Mouse (Mus musculus): Measurements from ENCODE around the gene Hoxa9. TPM values are rescaled to one million over a fixed set of nuclear protein-coding genes. Genes with fewer than 3 reads are reported as not detected.

Gene Hoxa9
- polyA plus RNA-seq, 2 experiments, result 0.43 to 0.76 TPM

- no peaks in the 10 kb centered on the region for H3K36me3 ChIP-seq (replicated peaks; ENCODE audit: control insufficient read depth, insufficient read depth, low read depth)
- ATAC-seq (ENCODE audit: insufficient read depth), result no peak
- H3K9me3 ChIP-seq (ENCODE audit: control insufficient read depth, low read length), result no peaks in the 10 kb centered on the region
- H3K4me3 ChIP-seq (ENCODE audit: insufficient read depth in 1 of 2, low read depth in 2 of 2, low read length in 2 of 2), result no peak overlapping the region
- TF ChIP-seq EP300 (IDR thresholded peaks at IDR 0.05; ENCODE audit: low read depth), result no peak
- TF ChIP-seq CTCF (IDR thresholded peaks at IDR 0.05; ENCODE audit: low read depth), result no peak
- H3K27ac ChIP-seq, result no peak overlapping the region
- no peak overlapping the region for H3K9ac ChIP-seq (replicated peaks)
- WGBS (ENCODE audit: insufficient replicate concordance), result 2% methylated on average over 30 of the region's 30 CpGs
- H3K27me3 ChIP-seq (ENCODE audit: control insufficient read depth, insufficient read depth, low read length), result peaks cover 100% of the 10 kb centered on the region
- no peak for DNase-seq (ENCODE audit: low read depth in 3 of 3, low spot score in 3 of 3)
- H3K4me2 ChIP-seq (ENCODE audit: low read depth), result no peak overlapping the region
- no peaks in the 10 kb centered on the region for H3K4me1 ChIP-seq (replicated peaks; ENCODE audit: control insufficient read depth in 2 of 2, insufficient read depth in 2 of 2, low read length in 1 of 2)
Measured at GRCm38 (mm10) chr6:52239625-52240388, 8.9 kb upstream of the Hoxa9 start.

- Histone ChIP-seq H3K36me3 (replicated peaks; ENCODE audit: control insufficient read depth, insufficient read depth, low read depth) (no peaks in the 10 kb centered on the region), H3K4me3 (ENCODE audit: insufficient read depth in 1 of 2, low read depth in 2 of 2, low read length in 2 of 2) (no peak overlapping the region), H3K4me2 (ENCODE audit: low read depth) (no peak overlapping the region), H3K9ac (replicated peaks) (no peak overlapping the region), H3K4me1 (replicated peaks; ENCODE audit: control insufficient read depth in 2 of 2, insufficient read depth in 2 of 2, low read length in 1 of 2) (no peaks in the 10 kb centered on the region), H3K9me3 (ENCODE audit: control insufficient read depth, low read length) (no peaks in the 10 kb centered on the region), H3K27ac (no peak overlapping the region), H3K27me3 (ENCODE audit: control insufficient read depth, insufficient read depth, low read length) (peaks cover 100% of the 10 kb centered on the region)
- WGBS (ENCODE audit: insufficient replicate concordance), result 5% methylated on average over 7 of the region's 7 CpGs
- DNase-seq (ENCODE audit: low read depth in 3 of 3, low spot score in 3 of 3) (no peak), ATAC-seq (ENCODE audit: insufficient read depth) (no peak)
- no peak for TF ChIP-seq EP300 (IDR thresholded peaks at IDR 0.05; ENCODE audit: low read depth)
- no peak for TF ChIP-seq CTCF (IDR thresholded peaks at IDR 0.05; ENCODE audit: low read depth)
Measured at GRCm38 (mm10) chr6:52238976-52239375, 8.1 kb upstream of the Hoxa9 start.

GRCm38 (mm10) chr6:52238155-52238545 lies 7.3 kb upstream of the Hoxa9 start:
- Histone ChIP-seq H3K4me2 (ENCODE audit: low read depth) (no peak overlapping the region), H3K9ac (replicated peaks) (no peak overlapping the region), H3K9me3 (ENCODE audit: control insufficient read depth, low read length) (no peaks in the 10 kb centered on the region), H3K4me1 (replicated peaks; ENCODE audit: control insufficient read depth in 2 of 2, insufficient read depth in 2 of 2, low read length in 1 of 2) (no peaks in the 10 kb centered on the region), H3K27ac (no peak overlapping the region), H3K4me3 (ENCODE audit: insufficient read depth in 1 of 2, low read depth in 2 of 2, low read length in 2 of 2) (no peak overlapping the region), H3K27me3 (ENCODE audit: control insufficient read depth, insufficient read depth, low read length) (peaks cover 100% of the 10 kb centered on the region), H3K36me3 (replicated peaks; ENCODE audit: control insufficient read depth, insufficient read depth, low read depth) (no peaks in the 10 kb centered on the region)
- DNase-seq (ENCODE audit: low read depth in 3 of 3, low spot score in 3 of 3) (no peak), ATAC-seq (ENCODE audit: insufficient read depth) (no peak)
- TF ChIP-seq EP300 (IDR thresholded peaks at IDR 0.05; ENCODE audit: low read depth), result no peak
- TF ChIP-seq CTCF (IDR thresholded peaks at IDR 0.05; ENCODE audit: low read depth), result no peak
- WGBS (ENCODE audit: insufficient replicate concordance), result 8% methylated on average over 7 of the region's 7 CpGs

- ATAC-seq (ENCODE audit: insufficient read depth) (no peak), DNase-seq (ENCODE audit: low read depth in 3 of 3, low spot score in 3 of 3) (no peak)
- Histone ChIP-seq H3K4me3 (ENCODE audit: insufficient read depth in 1 of 2, low read depth in 2 of 2, low read length in 2 of 2) (no peak overlapping the region), H3K4me2 (ENCODE audit: low read depth) (no peak overlapping the region), H3K27me3 (ENCODE audit: control insufficient read depth, insufficient read depth, low read length) (peaks cover 100% of the 10 kb centered on the region), H3K27ac (no peak overlapping the region), H3K9ac (replicated peaks) (no peak overlapping the region), H3K4me1 (replicated peaks; ENCODE audit: control insufficient read depth in 2 of 2, insufficient read depth in 2 of 2, low read length in 1 of 2) (no peaks in the 10 kb centered on the region), H3K36me3 (replicated peaks; ENCODE audit: control insufficient read depth, insufficient read depth, low read depth) (no peaks in the 10 kb centered on the region), H3K9me3 (ENCODE audit: control insufficient read depth, low read length) (no peaks in the 10 kb centered on the region)
- WGBS (ENCODE audit: insufficient replicate concordance), result 13% methylated on average over 10 of the region's 10 CpGs
- TF ChIP-seq EP300 (IDR thresholded peaks at IDR 0.05; ENCODE audit: low read depth), result no peak
- no peak for TF ChIP-seq CTCF (IDR thresholded peaks at IDR 0.05; ENCODE audit: low read depth)
Measured at GRCm38 (mm10) chr6:52237346-52238154, 6.7 kb upstream of the Hoxa9 start.

GRCm38 (mm10) chr6:52236806-52237205 lies 5.9 kb upstream of the Hoxa9 start:
- Histone ChIP-seq H3K9me3 (ENCODE audit: control insufficient read depth, low read length) (no peaks in the 10 kb centered on the region), H3K27me3 (ENCODE audit: control insufficient read depth, insufficient read depth, low read length) (peaks cover 100% of the 10 kb centered on the region), H3K4me2 (ENCODE audit: low read depth) (no peak overlapping the region), H3K4me3 (ENCODE audit: insufficient read depth in 1 of 2, low read depth in 2 of 2, low read length in 2 of 2) (no peak overlapping the region), H3K4me1 (replicated peaks; ENCODE audit: control insufficient read depth in 2 of 2, insufficient read depth in 2 of 2, low read length in 1 of 2) (no peaks in the 10 kb centered on the region), H3K27ac (no peak overlapping the region), H3K9ac (replicated peaks) (no peak overlapping the region), H3K36me3 (replicated peaks; ENCODE audit: control insufficient read depth, insufficient read depth, low read depth) (no peaks in the 10 kb centered on the region)
- DNase-seq (ENCODE audit: low read depth in 3 of 3, low spot score in 3 of 3) (no peak), ATAC-seq (ENCODE audit: insufficient read depth) (no peak)
- no peak for TF ChIP-seq CTCF (IDR thresholded peaks at IDR 0.05; ENCODE audit: low read depth)
- TF ChIP-seq EP300 (IDR thresholded peaks at IDR 0.05; ENCODE audit: low read depth), result no peak
- WGBS (ENCODE audit: insufficient replicate concordance), result 23% methylated on average over 3 of the region's 3 CpGs
